Mouse (Mus musculus) cerebellum, postnatal 25 days (tissue): Measurements from ENCODE around the gene Cfap69.

Source experiments
- DNase-seq, 2 experiments: peaks; one replicate each; pipeline ENCODE4 v3.0.0; 2021; ENCODE audit warnings: mixed read lengths in 2 of 2

The Cfap69 gene

DNA sequence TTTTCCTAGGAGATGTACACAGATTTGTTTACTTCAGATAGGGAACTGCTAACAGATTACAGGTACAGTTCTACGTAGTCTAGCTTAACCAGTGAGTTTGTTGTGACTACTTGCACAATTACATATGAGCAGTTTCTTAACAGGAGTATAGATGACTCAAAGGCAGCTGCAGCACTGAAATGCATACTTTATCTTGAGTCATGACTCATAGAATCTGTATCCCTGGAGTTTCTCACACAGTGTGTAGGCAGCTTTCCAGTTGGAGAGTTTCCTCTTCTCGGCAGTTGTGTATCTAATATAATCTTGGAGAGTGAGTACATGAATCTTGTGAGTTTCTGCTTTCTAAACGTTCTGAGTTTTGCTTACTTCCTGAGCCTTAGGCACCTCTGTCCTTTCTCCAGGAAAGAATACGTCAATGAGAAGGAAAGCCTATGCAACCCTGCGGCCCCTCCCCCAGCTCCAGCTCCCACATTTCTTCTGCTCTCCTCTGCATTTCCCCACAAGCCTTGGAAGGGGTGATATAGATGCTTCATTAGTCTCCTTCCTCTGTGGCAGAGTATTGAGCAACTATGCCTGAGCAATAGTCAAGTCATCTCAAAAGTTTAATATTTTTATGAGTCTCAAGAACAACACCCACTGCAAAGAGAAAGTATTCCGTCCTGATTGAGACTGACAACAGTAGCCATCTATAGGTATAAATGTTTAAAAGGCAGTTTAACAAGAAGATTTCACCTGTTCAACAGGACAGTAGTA, 15.0 kb downstream of the Cfap69 start:
- DNase-seq, result no peak

DNA sequence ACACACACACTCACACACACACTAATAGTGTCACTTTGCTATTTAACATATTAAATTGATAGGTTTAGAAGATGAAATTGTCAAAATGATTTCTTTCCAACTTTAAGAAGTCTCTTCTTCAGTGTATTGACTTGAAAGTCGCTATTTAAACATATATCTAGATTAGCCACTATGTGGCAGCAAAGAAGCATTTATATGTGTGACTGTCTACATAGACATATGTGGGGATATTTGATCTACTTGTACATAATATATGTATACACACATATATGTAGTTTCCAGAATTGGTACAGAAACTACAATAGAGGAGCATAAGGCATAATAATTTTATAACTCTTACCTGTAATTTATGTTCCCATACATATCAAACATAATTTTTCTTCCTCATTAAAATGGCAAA, 17.9 kb downstream of the Cfap69 start:
- no peak for DNase-seq

DNA sequence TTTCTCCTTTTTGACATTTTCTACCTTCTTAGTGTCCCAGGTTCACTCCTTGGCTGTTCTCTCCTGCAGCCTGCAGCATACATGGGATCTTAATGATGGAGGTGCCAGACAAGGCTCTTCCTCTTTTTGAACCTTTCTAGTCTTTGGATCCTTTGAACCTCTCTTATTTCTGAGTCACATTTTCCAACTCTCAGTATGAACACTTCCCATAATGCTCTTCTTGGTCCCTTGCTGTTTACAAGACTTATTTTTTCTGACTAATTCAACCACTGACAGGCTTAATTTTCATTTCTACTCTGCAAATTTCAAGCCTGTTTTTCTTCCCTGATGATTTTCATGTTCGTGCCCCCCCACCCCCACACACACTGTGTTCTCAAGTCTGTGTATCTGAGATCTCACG, 25.5 kb downstream of the Cfap69 start:
- DNase-seq, result no peak

DNA sequence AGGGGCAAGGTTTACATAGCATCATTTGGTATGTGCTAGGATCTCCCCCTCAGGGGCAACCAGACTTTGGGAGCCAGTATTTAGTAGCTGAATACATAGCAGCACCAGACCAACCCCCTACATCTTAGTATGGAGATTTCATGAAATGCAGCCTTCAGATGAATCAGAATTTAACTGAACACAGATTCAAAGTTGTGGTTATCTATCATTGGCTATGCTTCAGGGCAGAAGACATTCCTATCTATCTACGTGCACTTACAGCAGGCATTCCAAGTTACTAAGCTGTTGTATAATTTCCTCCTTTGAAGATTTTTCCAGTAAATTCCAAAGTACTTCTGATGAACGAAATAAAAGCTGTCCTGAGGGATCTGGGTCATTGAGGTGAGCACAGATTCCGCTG, 38.5 kb downstream of the Cfap69 start:
- no peak for DNase-seq

DNA sequence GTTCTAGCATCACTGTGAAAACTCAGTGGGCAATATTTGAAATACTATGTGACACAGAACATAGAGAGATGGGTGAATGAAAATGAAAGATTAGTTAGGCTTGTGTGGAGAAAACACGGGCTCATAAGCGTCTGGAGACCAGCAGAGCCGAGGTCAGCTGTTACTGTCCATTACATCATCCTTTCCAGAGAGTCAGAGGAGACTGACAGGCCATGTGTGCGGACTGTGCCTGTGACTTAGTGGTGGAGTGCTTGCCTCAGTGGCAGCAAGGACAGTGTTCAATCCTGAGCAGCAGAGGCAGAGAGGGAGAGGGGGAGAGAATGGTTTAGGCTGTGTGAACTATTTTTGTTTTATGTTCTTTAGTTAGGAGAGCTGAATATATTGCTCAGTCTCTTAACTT, 45.7 kb downstream of the Cfap69 start:
- DNase-seq, result no peak

DNA sequence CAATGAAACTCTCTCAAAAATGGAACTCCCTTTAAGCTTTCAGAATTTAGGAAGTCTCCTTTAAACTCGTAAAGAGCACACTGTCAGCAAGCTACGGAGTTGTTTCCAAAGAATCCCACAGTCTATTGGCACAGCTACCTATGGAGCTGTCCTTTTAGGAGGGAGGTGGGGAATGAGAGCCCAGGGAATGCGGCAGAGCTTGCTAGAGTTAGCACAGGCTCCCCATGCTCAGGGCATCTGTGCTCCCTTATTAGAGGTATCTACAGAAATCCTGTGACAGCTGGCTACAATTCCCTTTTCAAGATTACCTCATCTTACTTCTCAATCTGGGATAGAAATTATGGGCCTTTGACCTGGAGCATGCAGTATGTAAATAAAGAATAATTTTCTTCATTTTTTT, 53.5 kb downstream of the Cfap69 start:
- DNase-seq, result peak; percentile 46 to 64

DNA sequence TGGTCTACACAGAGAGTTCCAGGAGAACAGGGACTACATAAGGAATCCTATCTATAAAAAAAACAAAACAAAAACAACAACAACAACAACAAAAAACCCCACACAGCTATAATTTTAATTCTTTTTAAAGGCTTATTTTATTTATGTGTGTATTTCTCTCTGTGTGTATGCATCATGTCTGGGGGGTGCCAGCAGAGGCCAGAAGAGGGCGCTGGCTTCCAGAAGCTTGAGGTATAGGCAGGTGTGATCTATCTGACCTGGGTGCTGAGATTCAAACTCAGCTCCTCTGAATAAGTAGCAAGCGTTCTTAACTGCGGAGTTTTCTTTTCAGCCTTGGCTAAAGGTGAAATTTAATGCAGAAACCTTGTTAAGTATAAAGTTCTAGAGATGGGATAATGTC, 76.4 kb downstream of the Cfap69 start:
- no peak for DNase-seq

DNA sequence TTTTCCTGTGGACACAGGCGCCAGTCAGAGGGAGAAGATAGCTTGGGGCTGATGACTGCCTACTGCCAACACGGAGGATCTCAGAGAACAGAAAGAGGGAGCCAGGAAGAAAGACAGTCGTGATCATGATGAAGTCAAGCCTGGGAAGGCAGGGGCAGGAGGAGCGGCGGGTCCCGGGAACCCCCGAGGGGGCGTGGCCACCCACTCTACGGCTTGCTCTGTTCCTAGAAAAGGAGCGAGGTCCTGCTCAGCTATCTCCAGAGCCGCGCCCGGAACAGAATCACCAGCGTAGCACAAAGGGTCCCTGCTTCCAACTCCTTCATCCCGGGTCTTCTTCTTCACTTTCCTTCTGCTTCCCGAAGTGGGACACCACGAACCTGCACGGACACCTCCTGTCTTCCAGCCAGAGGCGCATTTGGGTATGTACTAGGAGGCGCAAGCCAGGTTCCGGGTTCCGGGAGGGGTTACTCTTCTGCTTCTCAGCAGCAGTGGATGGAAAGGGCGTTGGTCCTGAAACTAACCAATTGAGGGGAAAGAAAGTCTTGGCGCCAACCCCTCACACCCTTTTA, 90.2 kb downstream of the Cfap69 start, which contains the start of gene Gm8773:
TSS of gene Gm8773 (plus strand) at position 51 of the 569 bp plus-strand sequence.
- peak; percentile 41 to 44 for DNase-seq

DNA sequence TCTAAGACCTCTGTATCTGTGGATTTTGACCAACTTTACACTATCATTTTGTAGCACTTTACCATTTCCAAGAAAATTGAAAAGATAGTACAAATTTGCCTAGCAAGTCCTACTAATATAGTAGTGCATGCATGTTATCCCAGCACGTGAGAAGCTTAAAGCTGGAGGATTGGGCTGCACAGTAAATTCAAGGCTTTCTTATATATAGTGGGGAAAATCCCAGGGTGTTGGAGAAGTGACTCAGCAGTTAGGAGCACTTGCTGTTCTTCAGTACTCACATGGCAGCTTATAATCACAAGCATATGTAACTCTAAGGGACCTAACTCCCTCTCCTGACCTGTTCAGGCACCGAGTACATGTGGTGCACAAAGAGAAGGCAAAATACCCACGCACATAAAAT, 101.6 kb downstream of the Cfap69 start:
- DNase-seq, result no peak

DNA sequence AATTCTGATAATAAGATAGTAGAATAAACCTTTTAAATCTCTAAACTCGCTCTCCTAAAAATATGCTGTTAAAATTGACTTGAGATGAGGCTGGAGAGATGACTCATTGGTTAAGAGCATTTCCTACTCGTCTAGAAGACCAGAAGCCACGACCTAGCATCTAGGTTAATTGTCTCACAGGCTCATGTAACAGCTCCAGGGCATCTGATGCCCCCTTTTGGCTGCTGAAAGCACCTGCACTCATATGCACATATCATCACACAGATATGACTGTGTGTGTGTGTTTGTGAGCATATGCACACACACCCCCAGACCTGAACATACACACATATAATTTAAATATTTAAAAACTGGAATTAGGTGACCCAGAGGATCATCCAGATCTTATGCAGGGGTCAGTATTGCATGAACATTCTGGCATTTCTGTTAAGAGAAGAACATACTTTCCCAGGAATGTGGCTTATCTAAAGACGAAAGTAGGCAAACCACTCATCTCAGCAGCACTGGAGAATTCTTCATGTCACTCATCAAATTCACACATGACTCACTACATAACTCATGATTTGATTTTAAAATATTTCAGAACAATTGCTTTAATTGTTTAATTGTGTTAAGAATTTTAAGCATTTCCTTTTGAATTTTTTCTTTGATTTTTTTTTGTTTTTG, 102.9 kb downstream of the Cfap69 start:
- no peak for DNase-seq

DNA sequence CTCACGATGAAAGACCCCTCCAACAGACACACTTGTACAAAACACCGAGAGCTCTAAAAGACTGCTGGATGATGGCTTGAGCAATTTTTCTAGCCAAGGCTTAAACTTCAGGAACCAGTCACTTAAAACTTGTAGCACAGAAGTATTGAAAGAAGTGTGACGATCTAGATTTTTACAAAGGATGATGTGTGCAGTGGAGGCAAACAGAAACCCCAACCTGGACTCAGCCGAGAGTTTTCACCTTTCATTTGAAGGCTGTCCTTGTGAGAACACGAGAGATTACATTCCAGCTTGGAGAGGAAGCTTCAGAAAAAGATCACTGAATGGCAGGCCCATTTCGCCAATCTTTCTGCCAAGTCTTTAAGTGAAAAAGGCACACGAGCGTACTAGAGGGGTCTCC, 104.2 kb downstream of the Cfap69 start:
- DNase-seq, result peak in 1 of 2 experiments; percentile 5

DNA sequence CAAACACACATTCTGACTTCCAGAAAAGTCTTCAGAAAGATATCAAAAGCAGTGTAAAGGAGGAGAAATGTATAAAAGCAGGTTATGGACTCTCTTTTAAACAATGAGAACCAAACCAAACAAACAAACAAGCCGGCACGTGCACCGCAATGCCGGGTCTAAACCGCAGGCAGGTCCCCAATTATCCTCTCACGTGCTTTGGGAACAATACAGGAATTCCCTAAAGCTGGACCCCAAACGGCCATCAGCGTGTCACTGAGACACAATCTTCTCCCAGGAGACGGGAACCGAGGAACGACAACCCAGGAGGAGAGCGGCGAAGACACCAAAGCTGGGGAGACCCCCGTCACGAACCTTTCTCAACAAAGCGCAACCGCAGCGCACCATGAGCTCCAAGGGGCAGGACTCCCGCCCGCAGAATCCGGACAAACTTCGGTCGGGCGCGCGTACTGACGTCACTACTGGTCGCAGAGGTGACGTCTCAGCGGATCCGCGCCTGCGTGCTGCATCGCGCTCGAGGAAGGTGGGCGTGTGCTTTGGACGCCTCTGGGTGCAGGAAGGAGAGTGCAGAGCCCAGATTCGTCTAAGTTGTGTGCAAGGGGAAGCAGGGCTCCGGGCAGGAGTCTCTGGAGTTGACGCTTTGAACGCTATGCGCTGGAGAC, 104.8 kb downstream of the Cfap69 start, which contains the start of gene Gtpbp10:
TSS of gene Gtpbp10 (minus strand) at position 460 of the 662 bp plus-strand sequence.
- peak; percentile 94 to 96 for DNase-seq

DNA sequence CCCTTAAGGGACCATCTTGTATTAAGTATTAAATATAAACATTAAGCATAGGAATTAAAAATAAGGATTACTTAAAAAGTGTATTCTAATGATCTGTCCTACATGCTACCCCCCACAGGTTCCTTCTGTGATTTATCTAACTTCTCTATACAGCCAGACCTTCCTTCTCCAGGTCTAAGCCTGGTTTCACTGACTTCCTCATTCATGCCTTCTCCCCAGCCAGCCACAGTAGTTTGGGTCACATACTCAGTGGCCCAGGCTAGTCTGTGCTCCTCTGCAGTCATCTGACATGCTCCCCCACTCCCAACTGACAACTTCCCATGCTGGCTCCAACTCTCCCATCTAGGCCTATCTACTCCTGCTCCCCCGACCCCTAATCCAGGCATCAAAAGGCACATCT, 112.9 kb downstream of the Cfap69 start:
- DNase-seq, result no peak

DNA sequence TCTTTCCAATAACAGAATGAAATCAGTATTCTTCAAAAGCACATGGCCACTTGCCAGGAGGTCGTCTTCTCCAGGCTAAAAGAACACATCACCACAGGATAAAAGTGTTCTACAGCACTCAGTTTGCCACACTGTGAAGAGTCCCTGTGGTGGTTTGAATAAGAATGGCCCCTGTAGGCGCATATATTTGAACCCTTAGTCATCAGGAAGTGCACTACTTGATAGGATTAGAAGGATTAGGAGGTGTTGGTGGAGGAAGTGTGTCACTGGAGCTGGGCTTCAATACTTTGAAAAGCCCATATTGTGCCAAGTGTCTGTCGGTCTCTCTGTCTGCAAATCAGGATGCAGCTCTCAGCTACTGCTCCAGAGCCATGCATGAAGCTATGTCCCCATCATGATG, 123.7 kb downstream of the Cfap69 start:
- DNase-seq, result no peak

DNA sequence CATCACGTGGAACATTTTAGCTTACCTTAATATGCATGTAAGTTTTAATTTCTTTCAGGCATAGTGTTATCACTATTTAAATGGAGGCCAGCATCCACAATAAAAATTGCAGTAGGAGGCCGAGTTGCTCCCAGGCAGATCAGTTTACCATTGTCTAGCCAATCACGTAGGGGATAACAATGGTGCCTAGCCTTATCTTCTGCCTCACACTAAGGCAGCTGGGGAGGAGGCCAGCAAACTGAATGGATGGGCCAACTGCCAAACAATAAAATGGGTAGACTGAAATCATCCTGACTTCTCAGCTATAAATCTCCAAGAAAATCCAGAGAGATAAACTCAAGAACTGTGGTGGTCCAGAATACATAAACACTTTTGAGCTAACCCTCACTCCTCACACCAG, 124.3 kb downstream of the Cfap69 start:
- no peak for DNase-seq

DNA sequence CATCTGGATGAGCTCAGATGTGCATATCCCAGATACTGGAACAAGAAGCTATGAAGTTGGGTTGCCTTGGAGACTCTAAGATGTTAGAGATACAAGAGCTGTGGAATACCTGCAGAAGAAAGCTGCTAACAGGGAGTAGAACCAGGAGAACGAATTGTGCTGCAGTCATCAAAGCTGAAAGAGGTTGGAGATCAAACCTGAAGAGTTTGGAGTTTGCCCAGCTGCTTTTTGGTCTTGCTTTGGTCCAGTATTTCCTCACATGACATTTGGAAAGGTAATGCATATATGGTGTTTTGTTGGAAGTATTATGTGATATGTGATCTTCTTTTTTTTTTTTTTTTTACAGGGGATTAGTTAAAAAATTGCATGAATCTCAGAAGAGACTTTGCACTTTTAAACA, 127.9 kb downstream of the Cfap69 start:
- DNase-seq, result no peak

DNA sequence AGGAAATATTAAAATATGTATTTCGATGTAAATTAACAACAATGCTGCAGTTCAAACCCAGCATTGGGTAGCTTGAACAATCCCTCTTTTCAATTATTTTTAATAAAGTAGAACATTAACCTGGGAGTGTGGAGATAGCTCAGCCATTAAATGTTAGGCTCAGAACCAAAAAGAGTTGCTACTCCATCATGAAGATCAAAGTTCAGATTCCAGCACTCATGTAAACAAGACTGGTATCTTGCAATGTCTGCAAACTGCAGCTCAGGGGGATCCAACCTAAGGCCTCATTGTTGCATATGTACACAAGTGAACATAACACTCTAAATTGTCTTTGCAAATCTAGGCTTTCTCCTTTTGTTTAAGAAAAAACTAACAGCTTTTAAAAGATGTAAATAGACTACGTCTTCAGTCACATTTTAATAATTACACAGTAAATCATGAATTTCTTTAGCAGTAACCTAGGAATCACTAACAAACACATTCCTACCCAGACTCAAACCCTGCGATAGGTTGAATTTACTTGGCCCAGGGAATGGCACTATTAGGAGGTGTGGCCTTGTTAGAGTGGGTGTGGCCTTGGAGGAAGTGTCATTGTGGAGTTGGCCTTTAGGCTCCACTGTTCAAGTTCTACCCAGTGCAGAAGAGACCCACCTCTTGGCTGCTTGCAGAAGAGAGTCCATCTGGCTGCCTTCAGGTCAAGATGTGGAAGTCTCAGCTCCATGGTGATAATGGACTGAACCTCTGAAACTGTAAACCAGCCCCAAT, 130.2 kb downstream of the Cfap69 start:
- DNase-seq, result no peak
